Comparison of ENCODE assay signal across 25 mouse cellular contexts in the genomic region with DNA sequence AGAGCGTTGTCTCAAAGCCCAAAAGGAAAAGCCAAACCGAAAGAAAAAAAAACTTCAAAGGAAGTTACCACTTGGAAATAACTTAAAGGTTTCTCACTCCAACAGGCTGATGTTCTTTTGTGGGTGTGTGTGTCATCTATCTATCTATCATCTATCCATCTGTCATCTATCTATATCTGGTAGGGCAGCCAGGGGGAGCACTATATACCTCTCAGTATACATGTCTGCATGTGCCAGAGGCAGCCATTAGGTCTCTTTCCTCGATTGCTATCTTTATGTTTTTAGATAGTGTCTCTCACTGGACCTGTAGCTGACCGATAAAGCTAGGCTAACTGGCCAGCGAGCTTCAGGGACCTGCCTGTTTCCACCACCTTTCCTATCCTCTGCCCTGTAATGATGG. TPM values are rescaled to one million over a fixed set of nuclear protein-coding genes. Genes with fewer than 3 reads are reported as not detected.
A peak's percentile ranks its signal among the peaks of the same experiment; 100 is the strongest.
DNase-seq lines count a peak whose midpoint lies in the region; ATAC-seq and TF ChIP-seq lines count a peak whose summit lies in the region.
"Had no signal": no experiment of that assay in that cellular context is flagged by ENCODE, and none has a peak within 500 bp of the region (broad histone marks: within the 10 kb centered on the region; RNA-seq: fewer than 3 reads in every experiment).

No protein-coding gene starts in this region.

- no peak for DNase-seq in heart, adult 2 months
- no peak for DNase-seq in heart, postnatal 36 days
- DNase-seq in lung, postnatal 36 days = peak; percentile 31
- no peak for DNase-seq in lung, postnatal 4 days
- DNase-seq in splenic B cell, adult 2 months (ENCODE audit: low read depth, low spot score) = peak; percentile 52
- DNase-seq in urinary bladder, postnatal 4 days (ENCODE audit: low spot score in 2 of 2) = no peak
- DNase-seq: adrenal gland, postnatal 14 days; cerebellum, adult 11 months; cerebellum, postnatal 10 days; embryo, embryonic 11 days; heart, adult 11 months; kidney, adult 11 months; kidney, postnatal 10 days; left cerebral cortex, postnatal 4 days; liver; lung, adult 2 months; spleen, adult 18-20 months; thymus, adult 2 months had no signal

- TF ChIP-seq EP300 in heart, adult 2 months (IDR thresholded peaks at IDR 0.05; ENCODE audit: insufficient read depth, low read depth, low read length) = no peak

- 75% methylated on average over 5 of the region's 5 CpGs for WGBS in heart, adult 2 months

- intact Hi-C loops in heart, adult 2 months (cut with DNase I) = no loop called here
- intact Hi-C loops in heart, postnatal 36 days (cut with DNase I) = no loop called here

- peak; percentile 28; the same call in 1 of the 2 replicates for TF ChIP-seq CTCF in heart, adult 2 months (IDR thresholded peaks at IDR 0.05)

- no peaks in the 10 kb centered on the region for H3K36me3 ChIP-seq in heart, adult 2 months (ENCODE audit: control insufficient read depth, insufficient read depth, low read length)
- H3K36me3 ChIP-seq in splenic B cell, adult 2 months (ENCODE audit: control insufficient read depth, insufficient read depth, low read length, poor library complexity, severe bottlenecking) = peaks cover 2% of the 10 kb centered on the region; the same call in 1 of the 2 replicates
- H3K36me3 ChIP-seq: stomach, embryonic 15.5 days had no signal

- H3K79me2 ChIP-seq in heart, adult 2 months (replicated peaks; ENCODE audit: control insufficient read depth, insufficient read depth, low read length) = no peaks in the 10 kb centered on the region

- no peak overlapping the region for H3K9ac ChIP-seq in heart, adult 2 months (ENCODE audit: low read depth, low read length)
- H3K9ac ChIP-seq: heart, embryonic 13.5 days; hindbrain, embryonic 15.5 days; stomach, embryonic 15.5 days had no signal

- no peak overlapping the region for H3K4me3 ChIP-seq in heart, adult 2 months
- H3K4me3 ChIP-seq: heart, embryonic 13.5 days; hindbrain, embryonic 15.5 days; stomach, embryonic 15.5 days had no signal

- H3K27ac ChIP-seq in heart, adult 2 months = no peak overlapping the region
- H3K27ac ChIP-seq: heart, embryonic 13.5 days; hindbrain, embryonic 15.5 days; stomach, embryonic 15.5 days had no signal

- ATAC-seq in CD4-positive, CD25-positive, alpha-beta regulatory T cell, adult 4 months = peak; percentile 57
- ATAC-seq: forebrain, embryonic 16.5 days; midbrain, embryonic 16.5 days; Patski had no signal

- H3K27me3 ChIP-seq in heart, adult 2 months (ENCODE audit: control insufficient read depth, insufficient read depth, low read length) = no peaks in the 10 kb centered on the region
- H3K27me3 ChIP-seq in splenic B cell, adult 2 months (ENCODE audit: control insufficient read depth, insufficient read depth, low read length, poor library complexity, severe bottlenecking) = no peaks in the 10 kb centered on the region
- H3K27me3 ChIP-seq: heart, embryonic 13.5 days; hindbrain, embryonic 15.5 days; Patski; stomach, embryonic 15.5 days had no signal

- no peaks in the 10 kb centered on the region for H3K4me1 ChIP-seq in heart, adult 2 months (ENCODE audit: control insufficient read depth, insufficient read depth, low read length)
- H3K4me1 ChIP-seq: heart, embryonic 13.5 days; hindbrain, embryonic 15.5 days; stomach, embryonic 15.5 days had no signal

- no peak for TF ChIP-seq POLR2A in heart, adult 2 months (IDR thresholded peaks at IDR 0.05; ENCODE audit: insufficient read depth, low read depth, low read length)

RNA-seq across cellular contexts. Expression of gene Mrpl44, which starts 41.0 kb away (rescaled TPM):
- total RNA-seq in heart, adult 2 months (2021) = 10 to 100 TPM; 61.5 to 66.6 TPM
- 29.4 and 34.1 TPM in 2 replicates for polyA plus RNA-seq in heart, adult 2 months (2012; rRNA removed)
- 10 to 100 TPM; 66.7 to 74.2 TPM for total RNA-seq in heart, postnatal 36 days (2021)
- polyA plus RNA-seq in CD4-positive, CD25-positive, alpha-beta regulatory T cell, adult 4 months (2017; shearing (Covaris generic)) = 10 to 100 TPM; 53.9 to 63.6 TPM

RNA-seq across cellular contexts. Expression of gene Wdfy1, which starts 41.1 kb away (rescaled TPM):
- 10 to 100 TPM; 14.0 to 14.9 TPM for total RNA-seq in heart, adult 2 months (2021)
- 15.8 and 23.5 TPM in 2 replicates for polyA plus RNA-seq in heart, adult 2 months (2012; rRNA removed)
- total RNA-seq in heart, postnatal 36 days (2021) = 10 to 100 TPM; 17.0 to 19.7 TPM
- polyA plus RNA-seq in CD4-positive, CD25-positive, alpha-beta regulatory T cell, adult 4 months (2017; shearing (Covaris generic)) = 10 to 100 TPM; 26.5 to 28.1 TPM

Comparison
In these comparisons a context has a peak if more than half of its experiments do, and no peak if none do; other contexts are left out.
1. DNase-seq: peak in lung, postnatal 36 days (single experiment) and splenic B cell, adult 2 months (single experiment); none in heart, adult 2 months (0 of 2), heart, postnatal 36 days (0 of 2), lung, postnatal 4 days (0 of 2) and urinary bladder, postnatal 4 days (0 of 2).